Mouse (Mus musculus) heart, postnatal 0 days (tissue): ENCODE measurements around the gene Elf5.

ENCODE experiments used
- CTCF ChIP-seq: IDR thresholded peaks from 2 replicates; pipeline ENCODE4 v1.5.1; 2016; ENCODE audit warnings: antibody characterized with exemption, control low read depth, low read depth
- EP300 ChIP-seq: IDR thresholded peaks from 2 replicates; pipeline ENCODE4 v1.6.1; 2016; ENCODE audit warnings: antibody characterized with exemption, low read depth

- TF ChIP-seq CTCF (no peak), EP300 (no peak)
These were observed 10.8 kb upstream of the Elf5 start for GRCm38 (mm10) chr2:103400691-103401090.
